Mouse (Mus musculus): ENCODE data around the gene Prrc2b. TPM values are rescaled to one million over a fixed set of nuclear protein-coding genes. Genes with fewer than 3 reads are reported as not detected.

Gene Prrc2b
- total RNA-seq (2021), result 100 to 1,000 TPM; 148 to 158 TPM
- long read RNA-seq, experiment 1, partial matches to known transcripts, result 0 of 9 reads
- long read RNA-seq, experiment 1, other reads (novel, unspliced or antisense), result 9 of 9 reads
- long read RNA-seq, experiment 2, partial matches to known transcripts, result 5 of 18 reads
- long read RNA-seq, experiment 2, other reads (novel, unspliced or antisense), result 13 of 18 reads

- peak in 1 of 2 experiments; percentile 31 for DNase-seq (ENCODE audit: low spot score in 2 of 2)
These were observed at the start of gene Prrc2b for GRCm38 (mm10) chr2:32150924-32151659. Prrc2b (plus strand) TSS chr2:32151082.

- no peak for DNase-seq (ENCODE audit: low spot score in 2 of 2)
These were observed 47.9 kb upstream of the Prrc2b start for GRCm38 (mm10) chr2:32102944-32103343.

GRCm38 (mm10) chr2:32103557-32103956 is 47.3 kb upstream of the Prrc2b start:
- no peak for DNase-seq (ENCODE audit: low spot score in 2 of 2)

- DNase-seq (ENCODE audit: low spot score in 2 of 2), result no peak
These were observed 46.8 kb upstream of the Prrc2b start for GRCm38 (mm10) chr2:32104122-32104521.

- no peak for DNase-seq (ENCODE audit: low spot score in 2 of 2)
These were observed 45.6 kb upstream of the Prrc2b start for GRCm38 (mm10) chr2:32105117-32105913.

GRCm38 (mm10) chr2:32105930-32106329 is 45.0 kb upstream of the Prrc2b start:
- DNase-seq (ENCODE audit: low spot score in 2 of 2), result no peak

- DNase-seq (ENCODE audit: low spot score in 2 of 2), result no peak
These were observed 39.6 kb upstream of the Prrc2b start for GRCm38 (mm10) chr2:32111268-32111667.

GRCm38 (mm10) chr2:32112548-32112947 is 38.3 kb upstream of the Prrc2b start:
- no peak for DNase-seq (ENCODE audit: low spot score in 2 of 2)

GRCm38 (mm10) chr2:32115851-32116268 is 35.0 kb upstream of the Prrc2b start:
- DNase-seq (ENCODE audit: low spot score in 2 of 2), result no peak

GRCm38 (mm10) chr2:32119802-32120750 is 30.8 kb upstream of the Prrc2b start:
- no peak for DNase-seq (ENCODE audit: low spot score in 2 of 2)

GRCm38 (mm10) chr2:32121150-32121549 is 29.7 kb upstream of the Prrc2b start:
- no peak for DNase-seq (ENCODE audit: low spot score in 2 of 2)

GRCm38 (mm10) chr2:32121785-32122184 is 29.1 kb upstream of the Prrc2b start:
- DNase-seq (ENCODE audit: low spot score in 2 of 2), result no peak

- no peak for DNase-seq (ENCODE audit: low spot score in 2 of 2)
These were observed 23.0 kb upstream of the Prrc2b start for GRCm38 (mm10) chr2:32127653-32128535.

GRCm38 (mm10) chr2:32128536-32128841 is 22.4 kb upstream of the Prrc2b start:
- no peak for DNase-seq (ENCODE audit: low spot score in 2 of 2)

GRCm38 (mm10) chr2:32129383-32130074 is 21.4 kb upstream of the Prrc2b start:
- no peak for DNase-seq (ENCODE audit: low spot score in 2 of 2)

- DNase-seq (ENCODE audit: low spot score in 2 of 2), result peak in 1 of 2 experiments; percentile 33
These were observed 20.4 kb upstream of the Prrc2b start for GRCm38 (mm10) chr2:32130435-32130834.

- no peak for DNase-seq (ENCODE audit: low spot score in 2 of 2)
These were observed 19.6 kb upstream of the Prrc2b start for GRCm38 (mm10) chr2:32131205-32131834.

- DNase-seq (ENCODE audit: low spot score in 2 of 2), result no peak
These were observed 18.9 kb upstream of the Prrc2b start for GRCm38 (mm10) chr2:32131866-32132566.
